12 mouse cellular contexts compared by ENCODE assay signal in genomic region chr3:79242298-79242697, GRCm38 (mm10).
"Had no signal": no experiment of that assay in that cellular context is flagged by ENCODE, and none has a peak within 500 bp of the region (broad histone marks: within the 10 kb centered on the region; RNA-seq: fewer than 3 reads in every experiment).

No protein-coding gene starts in this region.

- H3K27me3 ChIP-seq: limb, embryonic 12.5 days; limb, embryonic 15.5 days; lung, embryonic 15.5 days had no signal

- H3K9me3 ChIP-seq: limb, embryonic 12.5 days; limb, embryonic 15.5 days; lung, embryonic 15.5 days had no signal

- H3K27ac ChIP-seq: limb, embryonic 12.5 days; limb, embryonic 15.5 days; liver, embryonic 14.5 days; lung, embryonic 15.5 days had no signal

- DNase-seq: kidney, postnatal 10 days; kidney, postnatal 36 days; left cerebral cortex, postnatal 4 days; lung, postnatal 10 days; midbrain, embryonic 14.5 days; thymus, adult 18-20 months; thymus, postnatal 36 days had no signal

- H3K36me3 ChIP-seq: limb, embryonic 12.5 days; limb, embryonic 15.5 days; lung, embryonic 15.5 days had no signal

- H3K4me3 ChIP-seq: limb, embryonic 12.5 days; limb, embryonic 15.5 days; lung, embryonic 15.5 days had no signal

- H3K4me2 ChIP-seq: limb, embryonic 12.5 days; limb, embryonic 15.5 days; lung, embryonic 15.5 days; midbrain, embryonic 11.5 days had no signal

- H3K9ac ChIP-seq: limb, embryonic 12.5 days; limb, embryonic 15.5 days; liver, embryonic 14.5 days; lung, embryonic 15.5 days had no signal
